Mouse (Mus musculus) neutrophil, adult 59 days (primary cell): ENCODE data around the gene Uts2r. TPM values are rescaled to one million over a fixed set of nuclear protein-coding genes. Genes with fewer than 3 reads are reported as not detected.

Experiments used
- total RNA-seq, 2 experiments: library from RNA; stranded (reverse); gene quantifications; 1 replicate in 1 of 2; 2 replicates in 1 of 2; pipeline ENCODE4 v1.2.4; 2023

Gene Uts2r
- total RNA-seq: not detected

GRCm38 (mm10) chr11:121159971-121160370, at the start of gene Uts2r:
Gene Uts2r, plus strand, starts transcription at chr11:121160271.

GRCm38 (mm10) chr11:121118577-121118976, 41.5 kb upstream of the Uts2r start, which contains the start of gene Tex19.2:
Gene Tex19.2, minus strand, starts transcription at chr11:121118677.

GRCm38 (mm10) chr11:121145865-121146264, 14.2 kb upstream of the Uts2r start, which contains the start of gene Tex19.1:
Gene Tex19.1, plus strand, starts transcription at chr11:121146143.

GRCm38 (mm10) chr11:121204161-121205006, 44.3 kb downstream of the Uts2r start, which contains the start of the genes Hexdc and Ogfod3:
Gene Hexdc, plus strand, starts transcription at chr11:121204433.
Gene Ogfod3, minus strand, starts transcription at chr11:121204711.

Other genes starting within 250 kb of the Uts2r start
- 1 to 10 TPM; 2.8 to 5.2 TPM for gene Ccdc57, start 227.4 kb upstream of the Uts2r start, total RNA-seq
- 100 to 1,000 TPM; 698 to 788 TPM for gene Slc16a3, start 211.8 kb upstream of the Uts2r start, total RNA-seq
- 100 to 1,000 TPM; 116 to 126 TPM for gene Csnk1d, start 168.9 kb upstream of the Uts2r start, total RNA-seq
- gene Cd7, start 120.9 kb upstream of the Uts2r start, total RNA-seq: 1 to 10 TPM; 1.2 to 3.0 TPM
- not detected for gene Sectm1b, start 96.7 kb upstream of the Uts2r start, total RNA-seq
- not detected for gene Sectm1a, start 79.1 kb upstream of the Uts2r start, total RNA-seq
- not detected for gene Tex19.2, start 41.6 kb upstream of the Uts2r start, total RNA-seq
- gene Tex19.1, start 14.1 kb upstream of the Uts2r start, total RNA-seq: not detected
- 1 to 10 TPM; 2.6 to 4.0 TPM for gene Hexdc, start 44.2 kb downstream of the Uts2r start, total RNA-seq
- gene Ogfod3, start 44.4 kb downstream of the Uts2r start, total RNA-seq: 1 to 10 TPM; 3.2 to 3.7 TPM
- 10 to 100 TPM; 59.7 to 60.7 TPM for gene Cybc1, start 69.1 kb downstream of the Uts2r start, total RNA-seq
- 10 to 100 TPM; 40.3 to 41.0 TPM for gene Narf, start 77.0 kb downstream of the Uts2r start, total RNA-seq
- 10 to 100 TPM; 23.2 to 27.1 TPM for gene Foxk2, start 99.7 kb downstream of the Uts2r start, total RNA-seq
- gene Wdr45b, start 194.2 kb downstream of the Uts2r start, total RNA-seq: 10 to 100 TPM; 61.1 to 75.8 TPM
- not detected for gene Rab40b, start 228.0 kb downstream of the Uts2r start, total RNA-seq